Mouse (Mus musculus) lung, embryonic 14.5 days (tissue): ENCODE results near the gene Klhl32. TPM values are rescaled to one million over a fixed set of nuclear protein-coding genes. Genes with fewer than 3 reads are reported as not detected.
A peak's percentile ranks its signal among the peaks of the same experiment; 100 is the strongest.

Experiments used
- ATAC-seq: fragments of 200-750 bp; cut with Nextera tagmentation; 2 replicates; pipeline ENCODE4 v1.8.0; 2017; ENCODE audit warnings: mild to moderate bottlenecking, moderate TSS enrichment, moderate library complexity; ENCODE audit not compliant: insufficient read depth
- DNase-seq: peaks from one replicate; pipeline ENCODE4 v3.0.0-alpha.2; 2015
- H3K27ac ChIP-seq: fragments of 300-500 bp; sonication (generic); 2 replicates; pipeline ENCODE4 v1.5.1; 2014; ENCODE audit warnings: low read depth, mild to moderate bottlenecking, moderate library complexity
- H3K27me3 ChIP-seq: fragments of 300-500 bp; sonication (generic); 2 replicates; pipeline ENCODE4 v1.6.1; 2014; ENCODE audit warnings: low read length, control low read depth; ENCODE audit not compliant: insufficient read depth
- H3K36me3 ChIP-seq: fragments of 300-500 bp; sonication (generic); 2 replicates; pipeline ENCODE4 v1.6.1; 2014; ENCODE audit warnings: control low read depth; ENCODE audit not compliant: insufficient read depth
- H3K4me1 ChIP-seq: fragments of 300-500 bp; sonication (generic); 2 replicates; pipeline ENCODE4 v1.6.1; 2014; ENCODE audit warnings: antibody characterized with exemption, control low read depth; ENCODE audit not compliant: insufficient read depth
- H3K4me2 ChIP-seq: fragments of 300-500 bp; sonication (generic); 2 replicates; pipeline ENCODE4 v1.6.1; 2014; ENCODE audit warnings: mild to moderate bottlenecking
- H3K4me3 ChIP-seq: fragments of 300-500 bp; sonication (generic); 2 replicates; pipeline ENCODE4 v1.5.1; 2014; ENCODE audit warnings: low read depth, low read length
- H3K9ac ChIP-seq: fragments of 300-500 bp; sonication (generic); 2 replicates; pipeline ENCODE4 v1.6.1; 2014
- H3K9me3 ChIP-seq: fragments of 300-500 bp; sonication (generic); 2 replicates; pipeline ENCODE4 v1.6.1; 2016; ENCODE audit warnings: low read depth, low read length, control low read depth
- CTCF ChIP-seq: IDR thresholded peaks from 2 replicates; pipeline ENCODE4 v1.5.1; 2016; ENCODE audit warnings: antibody characterized with exemption, low read depth
- WGBS: fragments of 180-500 bp; shearing (Covaris S2); extraction: QIAGEN DNeasy Blood & Tissue Kit; methylation state at CpG from one replicate; pipeline ENCODE4 v1.1.7; 2014; 5-methylcytosine and 5-hydroxymethylcytosine counted together
- polyA plus RNA-seq: library from polyadenylated mRNA; unstranded; fragments of >200 nt; fragmentation: Nextera tagmentation; extraction: Ambion mirVana; gene quantifications from 2 replicates; pipeline ENCODE4 v1.2.1, GENCODE M21; 2014

Gene Klhl32
- polyA plus RNA-seq, 1 experiment from 2014 or later, result 1.2 TPM

- Histone ChIP-seq H3K9ac (no peak overlapping the region), H3K36me3 (0 out of 2 replicates have a peak, but pooled peaks cover 3% of the 10 kb centered on the region), H3K27ac (peak overlapping the region; percentile 88), H3K9me3 (no peaks in the 10 kb centered on the region), H3K4me2 (no peak overlapping the region), H3K27me3 (no peaks in the 10 kb centered on the region), H3K4me3 (no peak overlapping the region), H3K4me1 (peaks cover 3% of the 10 kb centered on the region; the same call in 1 of the 2 replicates)
- DNase-seq (peak; percentile 84), ATAC-seq (peak; percentile 90)
- TF ChIP-seq CTCF, result no peak
- 19% methylated on average over 6 of the region's 6 CpGs for WGBS
These were observed 230.9 kb downstream of the Klhl32 start for GRCm38 (mm10) chr4:24620005-24620404.

DNA sequence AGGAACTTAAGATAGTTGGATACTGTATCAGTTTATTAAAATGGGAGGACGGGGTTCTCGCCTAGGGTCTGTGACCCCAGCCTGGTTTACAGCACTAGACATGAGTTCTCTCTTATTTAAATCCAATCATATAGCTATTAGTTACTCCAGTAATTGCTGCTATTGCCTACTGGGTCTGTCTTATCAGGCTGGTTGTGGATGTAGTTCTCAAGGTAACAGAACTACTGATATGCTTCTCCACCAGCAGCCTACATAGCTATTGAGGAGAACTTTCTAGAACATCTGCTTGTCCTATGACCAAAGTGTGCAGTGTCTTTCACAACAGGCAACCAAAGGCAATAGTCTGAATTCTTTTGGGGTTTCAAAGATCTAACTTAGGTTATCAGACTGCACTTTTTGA, 241.4 kb downstream of the Klhl32 start:
- DNase-seq (no peak), ATAC-seq (no peak)
- Histone ChIP-seq H3K27ac (no peak overlapping the region), H3K36me3 (no peaks in the 10 kb centered on the region; the same call in 1 of the 2 replicates), H3K4me3 (no peak overlapping the region), H3K9me3 (no peaks in the 10 kb centered on the region), H3K9ac (no peak overlapping the region), H3K27me3 (no peaks in the 10 kb centered on the region), H3K4me1 (no peaks in the 10 kb centered on the region), H3K4me2 (no peak overlapping the region)
- no peak for TF ChIP-seq CTCF
- 96% methylated on average over 2 of the region's 2 CpGs for WGBS

DNA sequence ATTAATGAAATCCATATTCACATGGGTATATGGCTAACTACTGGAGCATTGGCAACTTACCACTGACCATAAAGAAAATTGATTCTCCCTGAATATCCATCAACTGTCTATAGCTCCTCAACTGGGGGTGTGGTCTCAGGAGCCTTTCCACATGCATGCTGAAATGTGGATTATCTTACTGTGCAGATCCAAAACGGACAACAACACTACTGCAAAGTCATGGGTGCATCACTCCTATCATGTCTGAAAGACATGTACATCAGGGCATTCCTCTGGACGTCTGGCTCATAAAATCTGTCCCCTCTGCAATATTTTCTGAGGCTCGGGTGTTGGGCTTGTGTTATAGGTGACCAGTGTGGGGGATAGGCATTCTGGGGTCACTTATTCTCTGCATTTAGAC, 241.8 kb downstream of the Klhl32 start:
- DNase-seq, result no peak
- Histone ChIP-seq H3K9me3 (no peaks in the 10 kb centered on the region), H3K36me3 (no peaks in the 10 kb centered on the region; the same call in 1 of the 2 replicates), H3K4me2 (no peak overlapping the region), H3K27me3 (no peaks in the 10 kb centered on the region), H3K4me1 (no peaks in the 10 kb centered on the region), H3K4me3 (no peak overlapping the region), H3K9ac (no peak overlapping the region), H3K27ac (no peak overlapping the region)
- ATAC-seq, result no peak
- WGBS, result 83% methylated on average over 3 of the region's 3 CpGs
- TF ChIP-seq CTCF, result no peak

GRCm38 (mm10) chr4:24601711-24602110, 249.2 kb downstream of the Klhl32 start:
- no peak for ATAC-seq
- Histone ChIP-seq H3K4me2 (no peak overlapping the region), H3K9me3 (no peaks in the 10 kb centered on the region), H3K36me3 (peaks cover 50% of the 10 kb centered on the region), H3K27me3 (no peaks in the 10 kb centered on the region), H3K9ac (no peak overlapping the region), H3K4me3 (no peak overlapping the region), H3K4me1 (no peaks in the 10 kb centered on the region), H3K27ac (no peak overlapping the region)
- no peak for DNase-seq
- 94% methylated on average over 6 of the region's 6 CpGs for WGBS
- TF ChIP-seq CTCF, result no peak

GRCm38 (mm10) chr4:24598637-24599036, 252.3 kb downstream of the Klhl32 start:
- H3K4me1 ChIP-seq, result no peaks in the 10 kb centered on the region
- no peak overlapping the region for H3K4me2 ChIP-seq
- H3K27ac ChIP-seq, result no peak overlapping the region
- no peak overlapping the region for H3K9ac ChIP-seq
- no peak for TF ChIP-seq CTCF
- no peaks in the 10 kb centered on the region for H3K27me3 ChIP-seq
- 71% methylated on average over 1 of the region's 1 CpGs for WGBS
- no peaks in the 10 kb centered on the region for H3K9me3 ChIP-seq
- peaks cover 50% of the 10 kb centered on the region for H3K36me3 ChIP-seq
- ATAC-seq (no peak), DNase-seq (no peak)
- no peak overlapping the region for H3K4me3 ChIP-seq

GRCm38 (mm10) chr4:24596942-24597611, 253.8 kb downstream of the Klhl32 start:
- Histone ChIP-seq H3K9ac (no peak overlapping the region), H3K4me3 (no peak overlapping the region), H3K4me2 (no peak overlapping the region), H3K4me1 (no peaks in the 10 kb centered on the region), H3K9me3 (no peaks in the 10 kb centered on the region), H3K27me3 (no peaks in the 10 kb centered on the region), H3K27ac (no peak overlapping the region), H3K36me3 (peaks cover 39% of the 10 kb centered on the region)
- DNase-seq, result no peak
- 80% methylated on average over 6 of the region's 6 CpGs for WGBS
- TF ChIP-seq CTCF, result no peak
- ATAC-seq, result no peak

DNA sequence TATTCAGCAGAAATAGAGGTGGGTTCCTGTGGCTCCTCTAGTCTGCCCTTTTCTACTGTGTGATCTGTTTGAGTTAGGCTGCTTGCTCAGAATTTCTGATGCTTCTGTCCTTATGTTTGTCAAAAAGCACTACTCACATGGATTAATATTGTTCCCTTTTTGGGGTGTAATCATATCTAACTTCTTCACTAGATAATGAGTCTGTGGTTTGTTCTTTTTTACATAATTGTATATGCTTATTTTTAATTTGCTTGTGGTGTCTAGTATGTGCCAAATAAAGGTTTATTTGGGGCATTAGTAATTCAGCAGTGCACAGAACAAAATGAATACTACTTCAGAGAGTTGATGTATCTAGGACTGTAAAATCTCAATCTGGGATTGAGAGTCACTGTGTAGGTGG, 256.1 kb downstream of the Klhl32 start:
- Histone ChIP-seq H3K9me3 (no peaks in the 10 kb centered on the region), H3K4me3 (no peak overlapping the region), H3K4me2 (no peak overlapping the region), H3K9ac (no peak overlapping the region), H3K27ac (no peak overlapping the region), H3K4me1 (no peaks in the 10 kb centered on the region), H3K36me3 (peaks cover 20% of the 10 kb centered on the region), H3K27me3 (no peaks in the 10 kb centered on the region)
- no peak for DNase-seq
- TF ChIP-seq CTCF, result no peak
- ATAC-seq, result no peak

DNA sequence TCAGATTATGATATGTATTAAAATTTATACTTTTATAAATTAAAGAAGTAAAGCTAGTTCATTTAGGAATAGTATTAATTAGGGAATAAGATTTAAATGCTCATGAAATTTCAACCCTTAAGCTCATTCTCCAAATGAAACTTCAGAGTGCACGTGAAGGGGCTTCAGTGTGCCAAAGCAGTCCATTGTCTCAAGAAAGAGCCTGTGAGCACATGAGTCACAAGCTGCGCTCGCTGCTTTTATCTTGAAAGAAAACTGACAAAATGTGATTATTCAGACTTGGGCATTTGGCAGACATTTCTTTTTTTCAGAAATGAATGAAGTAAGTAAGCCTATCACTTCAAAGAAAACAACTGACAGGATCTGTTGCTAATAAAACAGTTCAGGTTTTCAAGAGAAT, 266.9 kb downstream of the Klhl32 start:
- Histone ChIP-seq H3K9me3 (no peaks in the 10 kb centered on the region), H3K4me1 (no peaks in the 10 kb centered on the region), H3K27ac (no peak overlapping the region), H3K36me3 (peaks cover 29% of the 10 kb centered on the region), H3K27me3 (no peaks in the 10 kb centered on the region), H3K9ac (no peak overlapping the region), H3K4me2 (no peak overlapping the region), H3K4me3 (no peak overlapping the region)
- DNase-seq (no peak), ATAC-seq (no peak)
- TF ChIP-seq CTCF, result no peak
- WGBS, result 86% methylated on average over 3 of the region's 3 CpGs
